Mouse (Mus musculus) MEL (cell line): ENCODE results near the gene Klhl22.

Experiments
- CHD2 ChIP-seq: IDR thresholded peaks from 2 replicates; pipeline ENCODE4 v1.6.1; 2011; ENCODE audit warnings: low read length, improper control_type of control experiment
- CTCF ChIP-seq, 3 experiments: IDR thresholded peaks in 2 of 3; conservative IDR thresholded peaks in 1 of 3; 2 replicates each; pipeline ENCODE4 v1.5.1; 2011 to 2012; ENCODE audit warnings: low read length in 3 of 3, low read depth in 2 of 3, mild to moderate bottlenecking in 2 of 3, improper control_type of control experiment in 1 of 3, inconsistent platforms in 1 of 3, mixed read lengths in 1 of 3, moderate library complexity in 1 of 3; ENCODE audit not compliant: control insufficient read depth in 1 of 3, insufficient read depth in 1 of 3, poor library complexity in 1 of 3, severe bottlenecking in 1 of 3
- USF1 ChIP-seq: IDR thresholded peaks from 2 replicates; pipeline ENCODE4 v1.6.1; 2014; ENCODE audit warnings: low read depth, mild to moderate bottlenecking, inconsistent platforms, low read length, improper control_type of control experiment, moderate library complexity

DNA sequence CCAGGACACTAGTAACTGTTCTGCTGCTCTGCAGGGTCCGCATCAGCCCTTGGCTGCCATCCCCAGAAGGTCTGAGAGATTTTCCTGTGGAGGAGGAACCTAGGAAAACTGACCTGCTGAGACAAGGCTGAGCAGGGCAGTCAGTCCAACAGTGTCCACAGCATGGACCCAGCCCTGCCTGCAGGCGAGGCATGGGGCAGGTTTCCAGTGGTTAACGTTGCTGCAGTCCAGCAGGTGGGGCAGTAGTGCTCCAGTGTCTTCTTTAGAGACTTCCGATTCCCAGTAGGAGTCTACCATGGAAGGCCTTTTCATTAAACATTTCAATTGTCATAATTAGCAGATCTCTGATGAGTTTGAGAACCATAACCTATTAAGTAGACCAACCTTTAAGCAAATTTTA is 16.1 kb upstream of the Klhl22 start:
- TF ChIP-seq CTCF (IDR thresholded peaks at IDR 0.05 in 2 of 3, conservative IDR thresholded peaks at IDR 0.05 in 1 of 3; ENCODE audit: control insufficient read depth in 1 of 3, insufficient read depth in 1 of 3, low read depth in 2 of 3, low read length in 3 of 3, poor library complexity in 1 of 3, severe bottlenecking in 1 of 3), result peak in 2 of 3 experiments; percentile 7 to 29; a peak in 2 of 6 replicates
- TF ChIP-seq CHD2, result no peak
- TF ChIP-seq USF1, result no peak
